Mouse (Mus musculus) limb, embryonic 15.5 days (tissue): ENCODE data around the gene Gm20388. TPM values are rescaled to one million over a fixed set of nuclear protein-coding genes. Genes with fewer than 3 reads are reported as not detected.
A peak's percentile ranks its signal among the peaks of the same experiment; 100 is the strongest.

Experiments used
- ATAC-seq: fragments of 200-750 bp; cut with Nextera tagmentation; 2 replicates; pipeline ENCODE4 v1.8.0; 2017; ENCODE audit warnings: low read depth, moderate TSS enrichment; ENCODE audit not compliant: insufficient number of reproducible peaks, low FRiP score, low TSS enrichment
- H3K27ac ChIP-seq: fragments of 300-500 bp; sonication (generic); 2 replicates; pipeline ENCODE4 v1.5.1; 2015; ENCODE audit warnings: moderate library complexity, mild to moderate bottlenecking, inconsistent platforms
- H3K27me3 ChIP-seq: fragments of 300-500 bp; sonication (generic); 2 replicates; pipeline ENCODE4 v1.6.1; 2015; ENCODE audit warnings: inconsistent platforms
- H3K36me3 ChIP-seq: fragments of 300-500 bp; sonication (generic); 2 replicates; pipeline ENCODE4 v1.6.1; 2015; ENCODE audit warnings: inconsistent platforms
- H3K4me1 ChIP-seq: fragments of 300-500 bp; sonication (generic); 2 replicates; pipeline ENCODE4 v1.6.1; 2015; ENCODE audit warnings: inconsistent platforms
- H3K4me2 ChIP-seq: fragments of 300-500 bp; sonication (generic); 2 replicates; pipeline ENCODE4 v1.6.1; 2015; ENCODE audit warnings: mild to moderate bottlenecking, inconsistent platforms
- H3K4me3 ChIP-seq: fragments of 300-500 bp; sonication (generic); 2 replicates; pipeline ENCODE4 v1.5.1; 2015; ENCODE audit warnings: mild to moderate bottlenecking, inconsistent platforms
- H3K9ac ChIP-seq: fragments of 300-500 bp; sonication (generic); 2 replicates; pipeline ENCODE4 v1.6.1; 2015; ENCODE audit warnings: inconsistent platforms
- H3K9me3 ChIP-seq: fragments of 300-500 bp; sonication (generic); 2 replicates; pipeline ENCODE4 v1.6.1; 2016; ENCODE audit warnings: inconsistent platforms
- WGBS: fragments of 180-500 bp; shearing (Covaris S2); methylation state at CpG from one replicate; pipeline ENCODE4 v1.1.7; 2015; 5-methylcytosine and 5-hydroxymethylcytosine counted together
- polyA plus RNA-seq: library from polyadenylated mRNA; unstranded; fragments of >200 nt; fragmentation: Nextera tagmentation; extraction: Ambion mirVana; gene quantifications from 2 replicates; pipeline ENCODE4 v1.2.1, GENCODE M21; 2015

Gm20388 gene
- polyA plus RNA-seq, 1 experiment from 2014 or later = 4.9 TPM

GRCm38 (mm10) chr8:123376106-123376505 lies 3465.5 kb downstream of the Gm20388 start:
- H3K27me3 ChIP-seq = no peaks in the 10 kb centered on the region
- peaks cover 22% of the 10 kb centered on the region for H3K36me3 ChIP-seq
- no peak overlapping the region for H3K4me2 ChIP-seq
- no peak overlapping the region for H3K4me3 ChIP-seq
- H3K9me3 ChIP-seq = no peaks in the 10 kb centered on the region
- no peak overlapping the region for H3K27ac ChIP-seq
- peaks cover 21% of the 10 kb centered on the region for H3K4me1 ChIP-seq
- no peak for ATAC-seq
- 80% methylated on average over 8 of the region's 8 CpGs for WGBS
- no peak overlapping the region for H3K9ac ChIP-seq

DNA sequence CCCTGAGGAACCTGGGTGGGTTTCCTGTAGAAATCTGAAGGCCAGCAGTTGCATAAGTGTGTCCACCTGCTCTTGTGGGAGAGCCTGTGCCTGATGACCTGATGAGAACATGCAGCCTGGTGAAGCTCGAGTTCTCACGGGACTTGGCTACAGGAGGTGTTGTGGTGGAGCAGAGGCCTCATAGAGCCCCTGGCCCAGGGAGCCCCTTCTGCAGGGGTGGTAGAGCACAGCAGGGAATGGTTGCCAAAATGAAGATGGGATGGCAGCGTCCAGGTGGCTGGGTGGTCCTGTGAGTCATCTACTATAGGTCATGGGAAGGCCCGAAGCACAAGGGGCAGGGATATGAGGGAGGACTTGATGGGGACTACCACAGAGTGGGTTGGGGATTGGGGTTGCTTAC lies 3471.1 kb downstream of the Gm20388 start:
- Histone ChIP-seq H3K9me3 (no peaks in the 10 kb centered on the region), H3K4me1 (no peaks in the 10 kb centered on the region), H3K27me3 (no peaks in the 10 kb centered on the region), H3K4me2 (no peak overlapping the region), H3K27ac (no peak overlapping the region), H3K4me3 (no peak overlapping the region), H3K9ac (no peak overlapping the region), H3K36me3 (peaks cover 70% of the 10 kb centered on the region)
- WGBS = 96% methylated on average over 4 of the region's 4 CpGs
- ATAC-seq = no peak

GRCm38 (mm10) chr8:123382516-123382915 lies 3471.9 kb downstream of the Gm20388 start:
- Histone ChIP-seq H3K36me3 (peaks cover 78% of the 10 kb centered on the region), H3K27ac (no peak overlapping the region), H3K9ac (no peak overlapping the region), H3K9me3 (no peaks in the 10 kb centered on the region), H3K4me3 (no peak overlapping the region), H3K27me3 (no peaks in the 10 kb centered on the region), H3K4me2 (no peak overlapping the region), H3K4me1 (no peaks in the 10 kb centered on the region)
- 85% methylated on average over 8 of the region's 8 CpGs for WGBS
- ATAC-seq = no peak

DNA sequence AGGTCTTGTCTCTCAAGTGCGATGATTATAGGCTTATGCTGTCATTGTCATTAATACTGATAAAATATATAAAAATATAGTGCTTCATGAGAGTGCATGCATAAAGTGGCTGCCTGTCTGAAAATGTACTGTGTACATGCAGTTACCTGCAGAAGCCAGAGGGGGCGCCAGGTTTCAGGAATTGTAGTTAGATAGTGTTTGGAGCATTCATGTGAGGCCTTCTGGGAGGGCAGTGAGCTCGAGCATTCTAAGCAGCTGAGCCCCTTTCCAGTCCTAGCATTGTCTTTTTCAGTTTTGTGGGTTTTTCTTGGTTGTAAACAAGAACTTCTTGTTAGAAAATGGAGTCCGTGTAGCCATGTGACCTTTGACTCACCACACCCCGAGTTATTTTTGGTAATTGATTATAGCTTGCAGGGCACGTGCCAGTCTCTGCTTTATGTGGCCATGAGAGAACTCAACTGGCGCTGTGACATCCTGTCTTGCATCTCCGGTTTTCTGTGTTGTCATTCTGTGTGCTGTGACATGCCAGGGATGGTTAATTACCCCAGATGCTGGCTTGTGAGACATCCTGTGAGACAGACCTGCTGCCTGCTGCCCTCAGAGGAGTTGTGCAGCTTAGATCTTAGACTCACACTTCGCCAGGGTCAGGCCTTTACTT lies 3474.4 kb downstream of the Gm20388 start:
- H3K9ac ChIP-seq = no peak overlapping the region
- peaks cover 97% of the 10 kb centered on the region for H3K36me3 ChIP-seq
- H3K4me1 ChIP-seq = no peaks in the 10 kb centered on the region
- 65% methylated on average over 9 of the region's 9 CpGs for WGBS
- no peaks in the 10 kb centered on the region for H3K27me3 ChIP-seq
- H3K27ac ChIP-seq = no peak overlapping the region
- no peak overlapping the region for H3K4me3 ChIP-seq
- ATAC-seq = no peak
- H3K9me3 ChIP-seq = no peaks in the 10 kb centered on the region
- H3K4me2 ChIP-seq = no peak overlapping the region

- no peaks in the 10 kb centered on the region for H3K27me3 ChIP-seq
- H3K27ac ChIP-seq = no peak overlapping the region
- no peaks in the 10 kb centered on the region for H3K9me3 ChIP-seq
- peaks cover 100% of the 10 kb centered on the region for H3K36me3 ChIP-seq
- 87% methylated on average over 3 of the region's 3 CpGs for WGBS
- H3K4me2 ChIP-seq = no peak overlapping the region
- no peak overlapping the region for H3K9ac ChIP-seq
- no peak overlapping the region for H3K4me3 ChIP-seq
- no peaks in the 10 kb centered on the region for H3K4me1 ChIP-seq
- no peak for ATAC-seq
Measured at GRCm38 (mm10) chr8:123387041-123387440, 3476.4 kb downstream of the Gm20388 start.

- ATAC-seq = no peak
- H3K36me3 ChIP-seq = peaks cover 100% of the 10 kb centered on the region
- WGBS = 92% methylated on average over 8 of the region's 8 CpGs
Measured at GRCm38 (mm10) chr8:123387801-123388200, 3477.2 kb downstream of the Gm20388 start.

DNA sequence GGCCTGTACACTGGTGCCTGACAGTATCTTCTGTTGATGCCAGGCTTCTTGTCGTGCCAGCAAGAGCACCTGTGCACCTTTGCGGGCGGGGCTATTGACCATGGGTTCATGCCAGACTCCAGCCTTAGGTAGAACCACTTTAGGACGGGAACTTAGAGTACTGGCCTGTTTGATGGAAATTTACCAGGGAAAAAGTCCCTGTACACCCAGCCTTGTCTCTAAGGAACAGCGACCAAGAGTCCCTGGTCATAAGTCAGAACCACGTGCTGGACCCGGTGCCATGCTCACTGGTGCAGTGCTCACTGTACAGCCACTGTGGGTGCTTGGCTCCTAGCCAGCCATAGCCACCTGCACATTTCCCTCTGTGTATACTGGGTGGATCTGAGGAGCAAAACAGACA lies 3478.4 kb downstream of the Gm20388 start:
- Histone ChIP-seq H3K36me3 (peaks cover 100% of the 10 kb centered on the region), H3K27ac (no peak overlapping the region), H3K9me3 (no peaks in the 10 kb centered on the region), H3K4me2 (no peak overlapping the region), H3K27me3 (no peaks in the 10 kb centered on the region), H3K4me1 (no peaks in the 10 kb centered on the region), H3K4me3 (no peak overlapping the region), H3K9ac (no peak overlapping the region)
- WGBS = 89% methylated on average over 7 of the region's 7 CpGs
- peak; percentile 52; the same call in 1 of the 2 replicates for ATAC-seq

More at GRCm38 (mm10) chr8:123387801-123388200, 3477.2 kb downstream of the Gm20388 start:
- H3K4me2 ChIP-seq = no peak overlapping the region
- H3K9ac ChIP-seq = no peak overlapping the region
- H3K4me1 ChIP-seq = no peaks in the 10 kb centered on the region
- no peak overlapping the region for H3K4me3 ChIP-seq
- H3K27ac ChIP-seq = no peak overlapping the region
- no peaks in the 10 kb centered on the region for H3K27me3 ChIP-seq
- no peaks in the 10 kb centered on the region for H3K9me3 ChIP-seq

- no peaks in the 10 kb centered on the region for H3K9me3 ChIP-seq
- H3K27ac ChIP-seq = no peak overlapping the region
- no peaks in the 10 kb centered on the region for H3K27me3 ChIP-seq
- no peak overlapping the region for H3K4me2 ChIP-seq
- no peak overlapping the region for H3K9ac ChIP-seq
- WGBS = 90% methylated on average over 13 of the region's 13 CpGs
- no peak overlapping the region for H3K4me3 ChIP-seq
- H3K36me3 ChIP-seq = peaks cover 99% of the 10 kb centered on the region
- ATAC-seq = no peak
- H3K4me1 ChIP-seq = no peaks in the 10 kb centered on the region
Measured at GRCm38 (mm10) chr8:123398308-123398707, 3487.7 kb downstream of the Gm20388 start.

DNA sequence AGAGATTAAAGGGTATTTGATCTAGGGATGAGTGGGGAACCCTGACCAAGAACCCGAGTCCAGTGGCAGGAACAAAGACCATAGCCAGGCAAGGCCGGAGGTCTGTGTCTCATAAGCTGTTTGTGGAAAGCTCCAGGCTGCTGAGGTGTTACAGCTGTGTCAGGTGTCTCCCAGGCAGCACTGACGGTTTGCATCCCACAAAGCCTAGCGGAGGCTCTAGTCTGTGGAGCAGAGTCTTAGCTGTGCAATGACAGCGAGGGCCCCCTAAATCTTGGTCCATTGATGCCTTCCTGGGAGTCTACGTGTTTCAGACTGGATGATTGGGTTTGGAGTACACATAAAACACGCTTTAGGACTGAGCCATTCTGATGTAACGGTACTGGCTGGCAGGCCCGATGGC lies 3491.3 kb downstream of the Gm20388 start:
- Histone ChIP-seq H3K4me2 (no peak overlapping the region), H3K4me1 (peaks cover 2% of the 10 kb centered on the region; the same call in 1 of the 2 replicates), H3K9me3 (no peaks in the 10 kb centered on the region), H3K27me3 (no peaks in the 10 kb centered on the region), H3K4me3 (no peak overlapping the region), H3K27ac (no peak overlapping the region), H3K36me3 (peaks cover 65% of the 10 kb centered on the region), H3K9ac (no peak overlapping the region)
- no peak for ATAC-seq
- 86% methylated on average over 9 of the region's 9 CpGs for WGBS

GRCm38 (mm10) chr8:123402730-123403326 lies 3492.2 kb downstream of the Gm20388 start:
- Histone ChIP-seq H3K4me3 (no peak overlapping the region), H3K9ac (no peak overlapping the region), H3K4me1 (peaks cover 2% of the 10 kb centered on the region; the same call in 1 of the 2 replicates), H3K36me3 (peaks cover 56% of the 10 kb centered on the region), H3K9me3 (no peaks in the 10 kb centered on the region), H3K4me2 (no peak overlapping the region), H3K27me3 (peaks cover 5% of the 10 kb centered on the region), H3K27ac (no peak overlapping the region)
- 86% methylated on average over 9 of the region's 9 CpGs for WGBS
- no peak for ATAC-seq

DNA sequence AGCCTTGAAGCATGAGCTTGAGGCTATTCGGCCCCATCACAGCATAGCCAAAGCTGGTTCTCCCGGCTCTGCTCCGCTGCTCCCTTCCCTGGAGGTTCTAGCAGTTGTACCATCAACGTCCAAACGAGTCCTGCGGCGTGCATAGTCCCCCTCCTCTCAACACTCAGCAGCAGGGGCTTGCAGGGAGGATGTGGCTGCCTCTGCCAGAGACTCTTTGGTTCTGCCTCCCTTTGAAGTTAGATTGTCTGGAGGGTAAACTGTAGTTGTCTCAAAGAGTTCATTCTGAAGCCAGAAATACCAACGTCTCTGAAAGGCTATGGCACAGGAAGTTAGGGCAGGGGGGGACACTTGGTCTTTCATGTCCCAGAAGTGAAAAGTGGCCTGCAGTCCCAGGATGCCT lies 3493.9 kb downstream of the Gm20388 start:
- Histone ChIP-seq H3K27me3 (peaks cover 20% of the 10 kb centered on the region), H3K9ac (no peak overlapping the region), H3K9me3 (no peaks in the 10 kb centered on the region), H3K4me3 (no peak overlapping the region), H3K4me2 (no peak overlapping the region), H3K27ac (no peak overlapping the region), H3K4me1 (peaks cover 2% of the 10 kb centered on the region; the same call in 1 of the 2 replicates), H3K36me3 (peaks cover 39% of the 10 kb centered on the region)
- WGBS = 31% methylated on average over 8 of the region's 8 CpGs
- ATAC-seq = no peak

DNA sequence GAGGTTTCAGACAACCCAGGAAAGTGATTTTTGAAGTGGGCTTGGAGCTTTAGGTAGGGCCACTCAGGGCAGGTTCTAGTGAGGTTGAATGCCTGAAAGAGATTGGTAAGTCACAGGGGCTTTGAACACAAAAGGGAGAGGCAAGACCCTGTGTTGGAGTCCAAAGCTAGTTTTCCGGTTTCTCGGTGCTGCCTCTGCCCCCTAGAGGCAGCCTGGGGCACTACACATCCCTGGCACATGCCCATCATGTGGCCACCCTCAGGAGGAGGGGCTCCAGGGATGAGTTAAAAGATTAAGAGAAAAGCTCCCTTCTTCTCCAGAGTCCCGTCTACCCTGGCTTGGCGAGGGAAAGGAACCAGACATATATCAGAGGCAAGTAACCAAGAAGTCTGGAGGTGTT lies 3496.1 kb downstream of the Gm20388 start, which contains the start of gene Mc1r:
TSS of gene Mc1r (plus strand) at position 322 of the 400 bp plus-strand sequence.
- Histone ChIP-seq H3K9ac (no peak within 1 kb of the TSS), H3K4me1 (peaks cover 12% of the 10 kb centered on the region), H3K4me2 (no peak within 1 kb of the TSS), H3K36me3 (peaks cover 17% of the 10 kb centered on the region), H3K4me3 (no peak within 1 kb of the TSS), H3K9me3 (no peaks in the 10 kb centered on the region), H3K27me3 (peaks cover 42% of the 10 kb centered on the region), H3K27ac (no peak within 1 kb of the TSS)
- WGBS = 7% methylated on average over 4 of the region's 4 CpGs
- ATAC-seq = no peak
